In the genomic region with DNA sequence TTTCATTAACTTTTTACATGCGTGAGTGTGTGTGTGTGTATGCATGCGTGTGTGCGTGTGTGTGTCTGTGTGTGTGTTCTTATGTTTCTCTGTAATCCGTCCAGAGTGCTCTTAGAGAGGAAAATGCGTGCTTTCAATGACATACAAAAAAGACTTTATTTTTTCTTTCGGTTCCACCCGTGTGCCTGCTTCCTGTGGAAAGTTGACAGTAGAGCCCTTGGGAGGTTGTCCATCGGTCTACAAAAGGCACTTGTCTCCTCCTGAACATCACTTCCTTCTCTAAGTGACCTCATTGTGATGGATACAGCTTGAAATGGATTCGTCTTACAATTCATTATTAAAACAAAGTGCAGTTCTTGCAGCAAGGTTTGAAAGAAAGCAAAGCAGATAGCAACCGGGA, we compare ENCODE assay signal across 9 mouse cellular contexts. TPM values are rescaled to one million over a fixed set of nuclear protein-coding genes. Genes with fewer than 3 reads are reported as not detected.
DNase-seq lines count a peak whose midpoint lies in the region; ATAC-seq and TF ChIP-seq lines count a peak whose summit lies in the region.
"Had no signal": no experiment of that assay in that cellular context is flagged by ENCODE, and none has a peak within 500 bp of the region (broad histone marks: within the 10 kb centered on the region; RNA-seq: fewer than 3 reads in every experiment).

No protein-coding gene starts in this region.

- WGBS in forebrain, embryonic 13.5 days = 68% methylated on average over 10 of the region's 10 CpGs
- WGBS in forebrain, embryonic 11.5 days = 72% methylated on average over 10 of the region's 10 CpGs
- 56% methylated on average over 10 of the region's 10 CpGs for WGBS in liver, embryonic 11.5 days
- 45% methylated on average over 10 of the region's 10 CpGs for WGBS in embryonic facial prominence, embryonic 13.5 days

- no peaks in the 10 kb centered on the region for H3K4me1 ChIP-seq in forebrain, embryonic 13.5 days
- peaks cover 2% of the 10 kb centered on the region; the same call in 1 of the 2 replicates for H3K4me1 ChIP-seq in forebrain, embryonic 11.5 days (replicated peaks; ENCODE audit: control insufficient read depth, insufficient read depth, low read length)
- peaks cover 29% of the 10 kb centered on the region for H3K4me1 ChIP-seq in liver, embryonic 11.5 days (replicated peaks; ENCODE audit: control insufficient read depth, insufficient read depth, low read length)
- H3K4me1 ChIP-seq in embryonic facial prominence, embryonic 13.5 days = peaks cover 11% of the 10 kb centered on the region

- no peak for ATAC-seq in forebrain, embryonic 13.5 days
- no peak for ATAC-seq in forebrain, embryonic 11.5 days (replicated peaks; ENCODE audit: low FRiP score)
- ATAC-seq in liver, embryonic 11.5 days (replicated peaks; ENCODE audit: low FRiP score) = no peak
- ATAC-seq in embryonic facial prominence, embryonic 13.5 days (ENCODE audit: insufficient number of reproducible peaks, insufficient read depth, low FRiP score, low TSS enrichment, low read depth) = no peak

- TF ChIP-seq POLR2A in myocyte (IDR thresholded peaks at IDR 0.05; ENCODE audit: insufficient read length, low read depth) = no peak

- H3K79me2 ChIP-seq in myocyte (ENCODE audit: control insufficient read depth, insufficient read depth) = no peaks in the 10 kb centered on the region

- H3K4me3 ChIP-seq in forebrain, embryonic 13.5 days = no peak overlapping the region
- H3K4me3 ChIP-seq in forebrain, embryonic 11.5 days (ENCODE audit: low read depth, low read length) = no peak overlapping the region
- no peak overlapping the region for H3K4me3 ChIP-seq in liver, embryonic 11.5 days (ENCODE audit: low read depth, low read length)
- H3K4me3 ChIP-seq in embryonic facial prominence, embryonic 13.5 days = peak overlapping the region; percentile 14
- H3K4me3 ChIP-seq in myocyte = no peak overlapping the region

- no peaks in the 10 kb centered on the region for H3K36me3 ChIP-seq in forebrain, embryonic 13.5 days (ENCODE audit: poor library complexity, severe bottlenecking)
- H3K36me3 ChIP-seq in forebrain, embryonic 11.5 days (ENCODE audit: control insufficient read depth, insufficient read depth, low read length) = no peaks in the 10 kb centered on the region
- no peaks in the 10 kb centered on the region for H3K36me3 ChIP-seq in liver, embryonic 11.5 days (ENCODE audit: control insufficient read depth, insufficient read depth, low read length)
- H3K36me3 ChIP-seq in embryonic facial prominence, embryonic 13.5 days = no peaks in the 10 kb centered on the region
- no peaks in the 10 kb centered on the region for H3K36me3 ChIP-seq in myocyte (ENCODE audit: control insufficient read depth, insufficient read depth)

- DNase-seq in forebrain, embryonic 11.5 days (ENCODE audit: low spot score) = no peak
- DNase-seq in liver, embryonic 11.5 days (ENCODE audit: low spot score) = no peak
- DNase-seq in liver = no peak
- DNase-seq in layer of hippocampus, postnatal 25 days (ENCODE audit: extremely low spot score in 1 of 2, low spot score in 1 of 2) = no peak
- no peak for DNase-seq in embryo, embryonic 11 days
- DNase-seq: layer of hippocampus, adult 9-11 months had no signal

- H3K27ac ChIP-seq in forebrain, embryonic 13.5 days = no peak overlapping the region
- H3K27ac ChIP-seq in forebrain, embryonic 11.5 days (ENCODE audit: low read depth, low read length) = no peak overlapping the region
- H3K27ac ChIP-seq in liver, embryonic 11.5 days (ENCODE audit: low read depth, low read length) = no peak overlapping the region
- no peak overlapping the region for H3K27ac ChIP-seq in embryonic facial prominence, embryonic 13.5 days

- 0 out of 2 replicates have a peak overlapping the region, but pooled peaks have one; percentile 25 for H3K4me2 ChIP-seq in forebrain, embryonic 13.5 days
- no peak overlapping the region for H3K4me2 ChIP-seq in forebrain, embryonic 11.5 days (ENCODE audit: low read depth, low read length, severe bottlenecking)
- peak overlapping the region; percentile 46 for H3K4me2 ChIP-seq in liver, embryonic 11.5 days
- H3K4me2 ChIP-seq in embryonic facial prominence, embryonic 13.5 days = peak overlapping the region; percentile 45
- H3K4me2 ChIP-seq in myocyte (ENCODE audit: low read depth) = peak overlapping the region; percentile 22

- H3ac ChIP-seq in myocyte (ENCODE audit: control insufficient read depth, insufficient read length) = no peak overlapping the region

- no peaks in the 10 kb centered on the region for H3K9me3 ChIP-seq in forebrain, embryonic 13.5 days (replicated peaks)
- H3K9me3 ChIP-seq in forebrain, embryonic 11.5 days (ENCODE audit: control insufficient read depth, low read length) = no peaks in the 10 kb centered on the region
- no peaks in the 10 kb centered on the region for H3K9me3 ChIP-seq in liver, embryonic 11.5 days (ENCODE audit: control insufficient read depth, low read length)
- H3K9me3 ChIP-seq in embryonic facial prominence, embryonic 13.5 days = no peaks in the 10 kb centered on the region

- H3K9ac ChIP-seq in forebrain, embryonic 13.5 days = no peak overlapping the region
- H3K9ac ChIP-seq in forebrain, embryonic 11.5 days (ENCODE audit: low read length) = no peak overlapping the region
- H3K9ac ChIP-seq in liver, embryonic 11.5 days (ENCODE audit: low read depth, low read length) = no peak overlapping the region
- H3K9ac ChIP-seq in embryonic facial prominence, embryonic 13.5 days = peak overlapping the region; percentile 32; the same call in 1 of the 2 replicates

- H3K27me3 ChIP-seq in forebrain, embryonic 13.5 days = peaks cover 11% of the 10 kb centered on the region; the same call in 1 of the 2 replicates
- 0 out of 2 replicates have a peak, but pooled peaks cover 2% of the 10 kb centered on the region for H3K27me3 ChIP-seq in forebrain, embryonic 11.5 days (ENCODE audit: control insufficient read depth, insufficient read depth, low read length)
- H3K27me3 ChIP-seq in liver, embryonic 11.5 days (replicated peaks; ENCODE audit: control insufficient read depth, insufficient read depth, low read length) = peaks cover 4% of the 10 kb centered on the region; the same call in 1 of the 2 replicates
- H3K27me3 ChIP-seq in embryonic facial prominence, embryonic 13.5 days = peaks cover 9% of the 10 kb centered on the region
- H3K27me3 ChIP-seq in myocyte (ENCODE audit: control insufficient read depth, insufficient read depth, insufficient read length) = peaks cover 13% of the 10 kb centered on the region

TF ChIP-seq in myocyte, 11 proteins besides CTCF, POLR2A, EP300 and RAD21:
- TF ChIP-seq MYOD1 (IDR thresholded peaks at IDR 0.05; ENCODE audit: control insufficient read depth in 1 of 3, insufficient read length in 2 of 3, low read depth in 2 of 3) = no peak
- TF ChIP-seq E2F4 (IDR thresholded peaks at IDR 0.05; ENCODE audit: insufficient read depth) = no peak
- TF ChIP-seq CEBPB (IDR thresholded peaks at IDR 0.05; ENCODE audit: insufficient read depth, poor library complexity, severe bottlenecking) = no peak
- no peak for TF ChIP-seq MAX (IDR thresholded peaks at IDR 0.05; ENCODE audit: low read depth)
- no peak for TF ChIP-seq TCF3 (IDR thresholded peaks at IDR 0.05; ENCODE audit: insufficient read length, low read depth)
- no peak for TF ChIP-seq POLR2AphosphoS2 (IDR thresholded peaks at IDR 0.05; ENCODE audit: insufficient read length, low read depth)
- TF ChIP-seq SRF (IDR thresholded peaks at IDR 0.05; ENCODE audit: control insufficient read depth, insufficient read length, low read depth) = no peak
- TF ChIP-seq USF1 (IDR thresholded peaks at IDR 0.05; ENCODE audit: low read depth) = no peak
- TF ChIP-seq REST (IDR thresholded peaks at IDR 0.05; ENCODE audit: insufficient read depth, insufficient read length) = no peak
- TF ChIP-seq MYOG (IDR thresholded peaks at IDR 0.05; ENCODE audit: control insufficient read depth in 1 of 3, insufficient read depth in 1 of 3, insufficient read length in 2 of 3, low read depth in 2 of 3) = no peak
- no peak for TF ChIP-seq TCF12 (IDR thresholded peaks at IDR 0.05; ENCODE audit: insufficient read depth, poor library complexity, severe bottlenecking)
TF ChIP-seq in myocyte: peak in this region for 0.

RNA-seq across cellular contexts. Expression of a gene that starts 1.6 kb away (rescaled TPM):
- polyA plus RNA-seq in forebrain, embryonic 13.5 days (2015; fragmentation: Nextera tagmentation; extraction: Ambion mirVana) = 7.3 and 9.7 TPM in 2 replicates
- 5.7 and 6.1 TPM in 2 replicates for polyA plus RNA-seq in forebrain, embryonic 11.5 days (2014; fragmentation: Nextera tagmentation; extraction: Ambion mirVana)
- 30.9 and 31.3 TPM in 2 replicates for polyA plus RNA-seq in liver, embryonic 11.5 days (2014; fragmentation: Nextera tagmentation; extraction: Ambion mirVana)
- polyA plus RNA-seq in embryonic facial prominence, embryonic 13.5 days (2015; fragmentation: Nextera tagmentation; extraction: Ambion mirVana) = 9.4 and 11.3 TPM in 2 replicates
- 28.6 TPM for polyA plus RNA-seq in myocyte (2012; fragmentation: generic; extraction: Trizol)
- 10 to 100 TPM; 19.5 to 25.4 TPM for total RNA-seq in layer of hippocampus, postnatal 25 days (2021)
